Mouse (Mus musculus) midbrain, embryonic 11.5 days (tissue): Measurements from ENCODE around the gene Gspt1. TPM values are rescaled to one million over a fixed set of nuclear protein-coding genes. Genes with fewer than 3 reads are reported as not detected.
"Not testable (repeated sequence)": the region's sequence is repeated elsewhere in the genome, so short reads cannot be mapped to it uniquely, and the experiment has no call there.

Experiments used
- ATAC-seq: fragments of 200-750 bp; cut with Nextera tagmentation; 2 replicates; pipeline ENCODE4 v1.8.0; 2017; ENCODE audit warnings: moderate TSS enrichment, moderate library complexity; ENCODE audit not compliant: low FRiP score
- DNase-seq: peaks from one replicate; pipeline ENCODE4 v3.0.0; 2015; ENCODE audit warnings: low spot score; ENCODE audit errors: missing footprints
- H3K27ac ChIP-seq: fragments of 300-500 bp; sonication (generic); 2 replicates; pipeline ENCODE4 v1.5.1; 2014; ENCODE audit warnings: low read depth, low read length
- H3K27me3 ChIP-seq: fragments of 300-500 bp; sonication (generic); 2 replicates; pipeline ENCODE4 v1.6.1; 2014; ENCODE audit warnings: mild to moderate bottlenecking, low read length, moderate library complexity, mixed read lengths; ENCODE audit not compliant: control insufficient read depth, insufficient read depth
- H3K36me3 ChIP-seq: fragments of 300-500 bp; sonication (generic); 2 replicates; pipeline ENCODE4 v1.6.1; 2014; ENCODE audit warnings: mild to moderate bottlenecking, low read length, moderate library complexity, mixed read lengths; ENCODE audit not compliant: control insufficient read depth, insufficient read depth
- H3K4me1 ChIP-seq: fragments of 300-500 bp; sonication (generic); 2 replicates; pipeline ENCODE4 v1.6.1; 2014; ENCODE audit warnings: low read length; ENCODE audit not compliant: control insufficient read depth, insufficient read depth
- H3K4me2 ChIP-seq: fragments of 300-500 bp; sonication (generic); 2 replicates; pipeline ENCODE4 v1.6.1; 2014; ENCODE audit warnings: mild to moderate bottlenecking, moderate library complexity
- H3K4me3 ChIP-seq: fragments of 300-500 bp; sonication (generic); 2 replicates; pipeline ENCODE4 v1.5.1; 2014; ENCODE audit warnings: low read depth, low read length
- H3K9ac ChIP-seq: fragments of 300-500 bp; sonication (generic); 2 replicates; pipeline ENCODE4 v1.6.1; 2014; ENCODE audit warnings: low read length
- H3K9me3 ChIP-seq: fragments of 300-500 bp; sonication (generic); 2 replicates; pipeline ENCODE4 v1.6.1; 2016; ENCODE audit warnings: low read length; ENCODE audit not compliant: control insufficient read depth
- WGBS: fragments of 180-500 bp; shearing (Covaris S2); extraction: QIAGEN DNeasy Blood & Tissue Kit; methylation state at CpG from one replicate; pipeline ENCODE4 v1.1.7; 2014; 5-methylcytosine and 5-hydroxymethylcytosine counted together
- polyA plus RNA-seq: library from polyadenylated mRNA; unstranded; fragments of >200 nt; fragmentation: Nextera tagmentation; extraction: Ambion mirVana; gene quantifications from 2 replicates; pipeline ENCODE4 v1.2.1, GENCODE M21; 2014

The Gspt1 gene
- polyA plus RNA-seq, result 87.6 and 95.2 TPM in 2 replicates

DNA sequence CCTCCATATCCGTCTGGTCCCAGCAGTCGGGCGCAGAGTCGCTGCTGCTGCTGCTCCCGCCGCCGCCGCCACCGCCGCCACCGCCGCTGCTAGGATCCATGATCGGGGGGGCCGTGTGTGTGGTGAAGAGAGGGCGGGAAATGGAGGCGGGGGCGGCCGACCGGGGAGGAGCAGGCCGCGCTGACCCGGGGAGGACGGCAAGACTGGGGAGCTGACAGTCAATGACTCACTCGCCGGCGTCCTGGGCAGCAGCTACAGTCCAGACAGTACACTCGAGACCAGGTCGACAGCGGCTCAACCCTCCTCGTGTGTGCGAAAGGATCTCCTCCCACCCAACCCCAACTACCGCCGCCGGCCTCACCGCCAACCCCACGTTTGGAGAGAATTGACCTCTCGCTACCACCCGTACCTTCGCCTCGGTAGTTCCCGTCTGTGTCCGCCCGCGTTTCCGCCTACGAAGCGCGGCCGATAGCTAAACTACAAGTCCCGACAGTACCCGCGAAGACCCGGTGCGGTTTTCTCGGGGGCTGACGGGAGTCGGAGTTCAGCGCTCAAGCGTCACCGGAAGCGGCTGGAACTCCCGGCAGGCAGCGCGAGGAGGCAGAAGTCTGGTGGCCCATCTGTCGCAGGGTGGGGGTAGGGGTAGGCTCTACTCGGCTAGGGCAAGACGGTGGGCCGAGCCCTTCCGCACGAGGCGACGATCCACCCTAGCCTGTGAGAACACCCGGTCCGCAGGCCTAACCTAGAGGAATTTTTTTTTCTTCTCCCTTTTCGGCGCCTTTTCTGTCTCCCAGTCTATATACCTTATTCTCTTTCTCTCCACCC, at the start of gene Gspt1:
Gene Gspt1, minus strand, starts transcription at position 428 of the 825 bp plus-strand sequence.
- DNase-seq (peak; percentile 99), ATAC-seq (peak; percentile 98)
- Histone ChIP-seq H3K4me1 (peaks cover 12% of the 10 kb centered on the region), H3K27me3 (no peaks in the 10 kb centered on the region), H3K9ac (peak within 1 kb of the TSS; percentile 94), H3K9me3 (no peaks in the 10 kb centered on the region), H3K4me3 (peak within 1 kb of the TSS; percentile 92), H3K4me2 (peak within 1 kb of the TSS; percentile 79), H3K36me3 (no peaks in the 10 kb centered on the region), H3K27ac (peak within 1 kb of the TSS; percentile 88)
- WGBS, result under 1% methylated on average over 64 of the region's 76 CpGs

DNA sequence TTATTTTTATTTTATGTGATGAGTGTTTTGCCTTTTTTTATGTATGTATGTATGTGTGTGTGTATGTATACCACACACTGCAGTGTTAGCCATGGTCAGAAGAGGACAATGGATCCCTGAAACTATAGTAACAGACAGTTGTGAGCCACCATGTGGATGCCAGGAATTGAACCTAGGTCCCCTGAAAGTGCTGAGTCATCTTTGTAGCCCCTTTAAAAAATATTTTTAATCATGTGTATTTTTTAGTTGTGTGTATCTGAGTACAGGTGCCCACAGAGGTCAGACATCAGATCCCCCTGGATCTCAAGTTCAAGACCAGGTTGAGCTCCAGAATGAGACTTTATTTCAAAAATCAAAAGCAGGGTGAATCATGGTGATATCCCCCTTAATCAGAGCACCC, 49.6 kb upstream of the Gspt1 start:
- DNase-seq (no peak), ATAC-seq (no peak)
- H3K36me3 ChIP-seq, result no peaks in the 10 kb centered on the region

DNA sequence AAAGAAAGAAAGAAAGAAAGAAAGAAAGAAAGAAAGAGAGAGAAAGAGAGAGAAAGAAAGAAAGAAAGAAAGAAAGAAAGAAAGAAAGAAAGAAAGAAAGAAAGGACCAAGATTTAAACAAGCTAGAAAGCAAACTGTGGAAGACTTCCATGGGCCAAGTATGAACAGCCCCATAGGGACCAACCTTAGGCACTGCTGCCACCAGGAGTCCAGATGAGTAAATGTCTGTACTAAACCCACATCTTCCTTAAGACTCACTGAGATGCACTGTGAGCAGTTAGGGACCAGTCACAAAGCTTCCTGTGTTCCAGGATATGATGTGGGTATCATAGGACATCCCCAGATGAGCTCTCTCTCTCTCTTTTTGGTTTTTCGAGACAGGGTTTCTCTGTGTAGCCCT, 43.6 kb upstream of the Gspt1 start:
- not testable (repeated sequence) for H3K9ac ChIP-seq, H3K27me3 ChIP-seq, DNase-seq, ATAC-seq, H3K4me3 ChIP-seq, H3K9me3 ChIP-seq, H3K4me1 ChIP-seq, H3K4me2 ChIP-seq, H3K27ac ChIP-seq, H3K36me3 ChIP-seq
- WGBS, result 69% methylated on average over 1 of the region's 1 CpGs

More for the DNA sequence above, 49.6 kb upstream of the Gspt1 start:
- no peak overlapping the region for H3K4me2 ChIP-seq
- no peaks in the 10 kb centered on the region for H3K9me3 ChIP-seq
- H3K4me1 ChIP-seq, result no peaks in the 10 kb centered on the region
- H3K9ac ChIP-seq, result no peak overlapping the region
- H3K27me3 ChIP-seq, result no peaks in the 10 kb centered on the region
- no peak overlapping the region for H3K27ac ChIP-seq
- H3K4me3 ChIP-seq, result no peak overlapping the region

DNA sequence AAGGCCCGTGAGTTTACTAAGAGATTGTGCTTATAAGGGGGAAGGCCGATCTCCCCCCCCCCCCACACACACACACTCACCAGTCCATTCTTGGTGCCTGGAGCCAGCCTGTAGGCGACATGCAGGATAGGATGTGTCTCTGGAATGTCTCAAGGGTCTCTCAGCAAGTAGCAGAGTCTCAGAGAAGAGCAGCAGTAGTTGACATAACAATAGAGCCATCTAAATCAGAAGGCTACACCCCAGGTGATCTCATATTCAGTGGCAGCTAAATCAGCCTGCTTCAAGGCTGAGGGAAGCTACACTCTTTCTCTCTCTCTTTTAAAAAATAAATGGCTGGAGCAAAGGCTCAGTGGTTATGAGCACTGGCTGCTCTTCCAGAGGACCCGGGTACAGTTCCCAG, 41.5 kb upstream of the Gspt1 start:
- H3K36me3 ChIP-seq, H3K4me3 ChIP-seq, H3K9me3 ChIP-seq, H3K9ac ChIP-seq, H3K4me1 ChIP-seq, H3K4me2 ChIP-seq, ATAC-seq, DNase-seq, H3K27me3 ChIP-seq, H3K27ac ChIP-seq: not testable (repeated sequence)
- 73% methylated on average over 4 of the region's 4 CpGs for WGBS

DNA sequence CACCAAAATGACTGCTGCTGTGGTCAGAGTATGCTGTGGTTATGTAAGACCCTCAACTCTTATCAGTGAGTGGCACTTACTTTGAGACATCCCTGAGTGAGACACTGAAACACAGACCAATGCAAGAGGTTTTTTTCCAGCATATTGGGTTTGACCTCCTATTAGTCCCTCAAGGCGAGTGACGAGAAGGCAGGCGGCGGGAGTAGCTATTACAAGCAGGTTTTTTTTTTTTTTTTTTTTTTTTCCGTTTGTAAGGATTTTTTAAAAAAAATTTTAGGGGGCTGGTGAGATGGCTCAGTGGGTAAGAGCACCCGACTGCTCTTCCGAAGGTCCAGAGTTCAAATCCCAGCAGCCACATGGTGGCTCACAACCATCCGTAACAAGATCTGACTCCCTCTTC, 34.7 kb upstream of the Gspt1 start:
- 95% methylated on average over 7 of the region's 8 CpGs for WGBS
- H3K9me3 ChIP-seq, result not testable (repeated sequence)

DNA sequence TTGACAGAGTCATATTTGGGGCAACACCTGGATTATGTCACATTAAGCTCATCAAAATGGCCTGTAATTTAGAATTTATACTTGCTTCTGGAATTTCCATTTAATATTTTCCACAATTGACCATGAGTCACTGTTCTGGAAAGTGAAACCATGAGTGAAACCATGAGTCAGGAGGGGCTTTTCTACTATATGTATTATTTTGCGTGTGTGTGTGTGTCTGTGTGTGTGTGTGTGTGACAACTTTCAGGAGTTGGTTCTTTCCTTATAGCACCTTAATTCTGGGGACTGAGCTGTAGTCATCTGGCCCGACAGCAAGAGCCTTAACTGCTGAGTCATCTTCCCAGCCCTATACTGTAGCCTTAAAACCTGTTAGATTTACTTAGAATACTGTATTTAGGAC, 31.8 kb upstream of the Gspt1 start:
- no peak overlapping the region for H3K4me3 ChIP-seq
- H3K9ac ChIP-seq, result no peak overlapping the region
- H3K36me3 ChIP-seq, result no peaks in the 10 kb centered on the region
- no peak overlapping the region for H3K4me2 ChIP-seq
- no peaks in the 10 kb centered on the region for H3K27me3 ChIP-seq
- H3K4me1 ChIP-seq, result no peaks in the 10 kb centered on the region
- 85% methylated on average over 2 of the region's 2 CpGs for WGBS
- H3K9me3 ChIP-seq, result no peaks in the 10 kb centered on the region
- ATAC-seq (no peak), DNase-seq (no peak)
- no peak overlapping the region for H3K27ac ChIP-seq

More for the DNA sequence above, 34.7 kb upstream of the Gspt1 start:
- not testable (repeated sequence) for H3K4me2 ChIP-seq, H3K9ac ChIP-seq, H3K4me3 ChIP-seq, DNase-seq, H3K27ac ChIP-seq, H3K4me1 ChIP-seq, H3K36me3 ChIP-seq, ATAC-seq, H3K27me3 ChIP-seq

DNA sequence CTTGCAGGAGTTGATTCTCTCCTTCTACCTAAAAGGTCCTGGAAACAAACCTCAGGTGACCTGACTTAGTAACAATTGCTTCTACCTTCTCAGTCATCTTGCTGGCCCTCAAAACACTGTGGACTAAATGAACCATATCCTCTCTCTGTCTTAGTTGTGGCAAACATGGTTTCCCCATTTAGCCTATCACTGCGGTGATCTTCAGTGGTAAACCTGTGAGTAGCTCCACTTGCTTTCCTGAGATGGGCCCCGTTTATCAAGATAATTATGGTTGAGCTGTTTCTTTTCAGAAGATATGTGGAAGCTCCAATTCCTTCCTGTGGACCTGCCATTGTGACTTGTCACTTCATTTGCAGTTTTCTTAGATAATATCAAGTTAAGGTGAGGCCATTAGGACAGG, 30.8 kb upstream of the Gspt1 start:
- no peak overlapping the region for H3K4me3 ChIP-seq
- no peak for ATAC-seq

GRCm38 (mm10) chr16:11282655-11283232, 28.6 kb upstream of the Gspt1 start:
- H3K27me3 ChIP-seq, result no peaks in the 10 kb centered on the region
- H3K9me3 ChIP-seq, result no peaks in the 10 kb centered on the region
- no peak overlapping the region for H3K4me2 ChIP-seq
- H3K9ac ChIP-seq, result no peak overlapping the region
- no peak overlapping the region for H3K4me3 ChIP-seq
- H3K4me1 ChIP-seq, result no peaks in the 10 kb centered on the region
- 82% methylated on average over 5 of the region's 5 CpGs for WGBS
- no peak overlapping the region for H3K27ac ChIP-seq
- no peak for DNase-seq
- H3K36me3 ChIP-seq, result no peaks in the 10 kb centered on the region
- no peak for ATAC-seq

More for the DNA sequence above, 30.8 kb upstream of the Gspt1 start:
- H3K9ac ChIP-seq, result no peak overlapping the region
- 91% methylated on average over 2 of the region's 2 CpGs for WGBS
- no peaks in the 10 kb centered on the region for H3K4me1 ChIP-seq
- no peaks in the 10 kb centered on the region for H3K36me3 ChIP-seq
- DNase-seq, result no peak
- no peak overlapping the region for H3K27ac ChIP-seq
- no peaks in the 10 kb centered on the region for H3K9me3 ChIP-seq
- no peaks in the 10 kb centered on the region for H3K27me3 ChIP-seq
- H3K4me2 ChIP-seq, result no peak overlapping the region

- no peak for ATAC-seq
- Histone ChIP-seq H3K4me1 (no peaks in the 10 kb centered on the region), H3K4me2 (no peak overlapping the region), H3K27me3 (no peaks in the 10 kb centered on the region), H3K4me3 (no peak overlapping the region), H3K9ac (no peak overlapping the region), H3K27ac (no peak overlapping the region), H3K9me3 (no peaks in the 10 kb centered on the region), H3K36me3 (no peaks in the 10 kb centered on the region)
- DNase-seq, result no peak
- 68% methylated on average over 6 of the region's 6 CpGs for WGBS
These were observed 24.7 kb upstream of the Gspt1 start for GRCm38 (mm10) chr16:11278778-11279177.
